Mouse (Mus musculus) frontal cortex, adult (tissue): Measurements from ENCODE around the gene Alkbh7.

Experiments used
- ATAC-seq: cut with Nextera tagmentation; 2 replicates; pipeline ENCODE4 v1.9.2; 2017; ENCODE audit warnings: mild to moderate bottlenecking, moderate library complexity, mixed read lengths; ENCODE audit not compliant: low TSS enrichment

Alkbh7 gene

GRCm38 (mm10) chr17:57030931-57031660 lies 34.0 kb downstream of the Alkbh7 start, which contains the start of gene Khsrp:
TSS of gene Khsrp (minus strand) at chr17:57031522.
- ATAC-seq: 0 out of 2 replicates have a peak, but pooled peaks have one; percentile 0

GRCm38 (mm10) chr17:57031661-57032420 lies 34.7 kb downstream of the Alkbh7 start:
- ATAC-seq: peak; percentile 89

GRCm38 (mm10) chr17:57032854-57033253 lies 35.7 kb downstream of the Alkbh7 start:
- no peak for ATAC-seq

- no peak for ATAC-seq
Measured at GRCm38 (mm10) chr17:57038978-57039377, 41.8 kb downstream of the Alkbh7 start.

- ATAC-seq: no peak
Measured at GRCm38 (mm10) chr17:57041554-57041953, 44.4 kb downstream of the Alkbh7 start, which contains the start of gene Slc25a41. TSS of gene Slc25a41 (minus strand) at chr17:57041654.

GRCm38 (mm10) chr17:57047406-57047805 lies 50.3 kb downstream of the Alkbh7 start:
- ATAC-seq: peak; percentile 11; the same call in 1 of the 2 replicates

GRCm38 (mm10) chr17:57048816-57049215 lies 51.7 kb downstream of the Alkbh7 start:
- peak; percentile 38; the same call in 1 of the 2 replicates for ATAC-seq
